Mouse (Mus musculus) heart, postnatal 0 days (tissue): ENCODE measurements around the gene Arhgap23.

Experiments used
- CTCF ChIP-seq: IDR thresholded peaks from 2 replicates; pipeline ENCODE4 v1.5.1; 2016; ENCODE audit warnings: antibody characterized with exemption, control low read depth, low read depth
- EP300 ChIP-seq: IDR thresholded peaks from 2 replicates; pipeline ENCODE4 v1.6.1; 2016; ENCODE audit warnings: antibody characterized with exemption, low read depth

- TF ChIP-seq CTCF, result no peak
- TF ChIP-seq EP300, result no peak
These were observed 9.0 kb upstream of the Arhgap23 start for GRCm38 (mm10) chr11:97406094-97406951.
